Mouse (Mus musculus) lung, adult 2 months (tissue): ENCODE measurements around the gene Myod1.

Experiments used
- CTCF ChIP-seq: fragments of 200-500 bp; IDR thresholded peaks from 2 replicates; pipeline ENCODE4 v1.5.1; 2011; ENCODE audit warnings: mild to moderate bottlenecking, low read length, control low read depth; ENCODE audit not compliant: insufficient read depth
- POLR2A ChIP-seq: fragments of 200-500 bp; IDR thresholded peaks from 2 replicates; pipeline ENCODE4 v1.6.1; 2011; ENCODE audit warnings: low read depth, mild to moderate bottlenecking, control low read depth, low read length, borderline replicate concordance; ENCODE audit errors: extremely low read depth

- TF ChIP-seq CTCF (no peak), POLR2A (no peak)
These were observed 23.1 kb upstream of the Myod1 start for GRCm38 (mm10) chr7:46353216-46353615.
